Mouse (Mus musculus) ES-Bruce4 (cell line): ENCODE measurements around the gene Ptpn9. TPM values are rescaled to one million over a fixed set of nuclear protein-coding genes. Genes with fewer than 3 reads are reported as not detected.

Experiments used
- H3K27ac ChIP-seq: 2 replicates; pipeline ENCODE4 v1.5.1; 2012; ENCODE audit warnings: low read length, inconsistent platforms; ENCODE audit not compliant: insufficient read depth
- H3K27me3 ChIP-seq: 2 replicates; pipeline ENCODE4 v1.6.1; 2012; ENCODE audit warnings: mild to moderate bottlenecking, low read length, inconsistent platforms; ENCODE audit not compliant: control insufficient read depth, poor library complexity, insufficient read depth, severe bottlenecking
- H3K36me3 ChIP-seq: 2 replicates; pipeline ENCODE4 v1.6.1; 2012; ENCODE audit warnings: inconsistent platforms, mild to moderate bottlenecking, low read length, moderate library complexity; ENCODE audit not compliant: control insufficient read depth, poor library complexity, insufficient read depth, severe bottlenecking
- H3K4me1 ChIP-seq: one replicate; pipeline ENCODE4 v1.8.1; 2011; ENCODE audit warnings: low read length; ENCODE audit not compliant: control insufficient read depth, insufficient read depth
- H3K4me3 ChIP-seq: 2 replicates; pipeline ENCODE4 v1.5.1; 2011; ENCODE audit warnings: low read depth, mild to moderate bottlenecking, low read length
- H3K9ac ChIP-seq: 2 replicates; pipeline ENCODE4 v1.6.1; 2012; ENCODE audit warnings: low read depth, mild to moderate bottlenecking, inconsistent platforms; ENCODE audit not compliant: poor library complexity, severe bottlenecking
- H3K9me3 ChIP-seq: replicated peaks from 2 replicates; pipeline ENCODE4 v1.6.1; 2012; ENCODE audit warnings: mild to moderate bottlenecking, low read length, inconsistent platforms; ENCODE audit not compliant: control insufficient read depth, poor library complexity, insufficient read depth, severe bottlenecking
- CTCF ChIP-seq: IDR thresholded peaks from one replicate; pipeline ENCODE4 v1.8.1; 2011; ENCODE audit warnings: low read depth, low read length
- EP300 ChIP-seq: IDR thresholded peaks from 2 replicates; pipeline ENCODE4 v1.6.1; 2011; ENCODE audit warnings: low read depth, low read length; ENCODE audit not compliant: insufficient read depth
- POLR2A ChIP-seq: IDR thresholded peaks from one replicate; pipeline ENCODE4 v1.8.1; 2011; ENCODE audit warnings: low read length; ENCODE audit not compliant: insufficient read depth
- polyA plus RNA-seq: library from polyadenylated mRNA; stranded (reverse); fragments of >200 nt; gene quantifications from 2 replicates; pipeline ENCODE4 v1.2.4, GENCODE M21; 2011; ENCODE audit warnings: low read depth; ENCODE audit not compliant: missing spikeins, insufficient read depth, insufficient read length

Gene Ptpn9
- polyA plus RNA-seq, 1 experiment: 13.7 TPM

DNA sequence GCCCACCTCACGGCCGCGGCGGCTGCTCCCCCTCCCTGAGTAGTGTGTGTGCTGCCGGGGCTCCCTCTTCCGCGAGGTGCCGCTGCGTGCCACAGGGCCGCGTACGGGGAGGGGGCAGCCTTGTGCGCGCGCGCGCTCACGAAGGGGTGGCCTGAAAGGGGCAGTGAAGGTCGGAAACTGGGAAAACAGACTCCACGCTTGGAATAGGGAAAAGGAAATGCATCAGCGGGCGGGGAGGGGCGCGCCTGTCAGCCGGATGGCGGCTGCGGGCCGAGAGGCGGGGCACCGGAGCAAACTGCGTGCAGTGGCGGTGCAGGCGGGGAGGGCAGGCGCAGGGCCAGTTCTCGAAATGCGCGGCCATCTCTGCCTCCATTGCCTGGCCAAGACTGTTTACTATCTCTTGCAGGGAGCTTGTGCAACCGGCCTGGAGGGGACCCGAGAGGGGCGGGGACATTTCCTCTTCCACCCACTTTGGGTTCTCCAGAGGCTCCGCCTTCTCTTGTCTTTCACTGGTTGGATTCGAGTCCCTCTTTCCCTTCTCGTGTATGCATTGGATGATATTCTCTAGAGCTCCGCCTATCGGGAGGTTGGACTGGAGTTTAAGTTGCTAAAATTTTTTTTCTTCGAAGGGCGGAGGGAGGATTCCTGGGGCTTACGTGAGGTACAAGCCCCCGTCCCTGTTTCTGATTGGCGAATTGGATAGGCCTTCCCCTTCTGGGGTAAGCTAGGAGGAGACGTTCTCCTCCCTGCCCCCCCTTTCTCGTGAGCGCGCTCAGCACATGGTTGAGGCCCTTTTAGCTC, 78.5 kb downstream of the Ptpn9 start:
- Histone ChIP-seq H3K27ac (peak overlapping the region; percentile 69), H3K4me1 (no peaks in the 10 kb centered on the region), H3K4me3 (peak overlapping the region; percentile 100), H3K36me3 (no peaks in the 10 kb centered on the region), H3K9me3 (no peaks in the 10 kb centered on the region), H3K27me3 (no peaks in the 10 kb centered on the region), H3K9ac (peak overlapping the region; percentile 97)
- TF ChIP-seq POLR2A (peak; percentile 32), EP300 (0 out of 2 replicates have a peak, but pooled peaks have one; percentile 64), CTCF (peak; percentile 6)

GRCm38 (mm10) chr9:57073790-57074094, 79.0 kb downstream of the Ptpn9 start:
- no peaks in the 10 kb centered on the region for H3K36me3 ChIP-seq
- no peaks in the 10 kb centered on the region for H3K27me3 ChIP-seq
- no peaks in the 10 kb centered on the region for H3K9me3 ChIP-seq
- H3K4me3 ChIP-seq: peak overlapping the region; percentile 78
- H3K9ac ChIP-seq: peak overlapping the region; percentile 72
- H3K4me1 ChIP-seq: no peaks in the 10 kb centered on the region
- TF ChIP-seq POLR2A: peak; percentile 10
- no peak for TF ChIP-seq EP300
- TF ChIP-seq CTCF: no peak
- H3K27ac ChIP-seq: peak overlapping the region; percentile 76

- Histone ChIP-seq H3K36me3 (no peaks in the 10 kb centered on the region), H3K9me3 (no peaks in the 10 kb centered on the region), H3K27me3 (no peaks in the 10 kb centered on the region), H3K4me1 (no peaks in the 10 kb centered on the region), H3K4me3 (peak overlapping the region; percentile 89), H3K9ac (peak overlapping the region; percentile 72), H3K27ac (peak overlapping the region; percentile 76)
- no peak for TF ChIP-seq POLR2A
- peak; percentile 2 for TF ChIP-seq CTCF
Measured at GRCm38 (mm10) chr9:57074171-57074821, 79.6 kb downstream of the Ptpn9 start.

DNA sequence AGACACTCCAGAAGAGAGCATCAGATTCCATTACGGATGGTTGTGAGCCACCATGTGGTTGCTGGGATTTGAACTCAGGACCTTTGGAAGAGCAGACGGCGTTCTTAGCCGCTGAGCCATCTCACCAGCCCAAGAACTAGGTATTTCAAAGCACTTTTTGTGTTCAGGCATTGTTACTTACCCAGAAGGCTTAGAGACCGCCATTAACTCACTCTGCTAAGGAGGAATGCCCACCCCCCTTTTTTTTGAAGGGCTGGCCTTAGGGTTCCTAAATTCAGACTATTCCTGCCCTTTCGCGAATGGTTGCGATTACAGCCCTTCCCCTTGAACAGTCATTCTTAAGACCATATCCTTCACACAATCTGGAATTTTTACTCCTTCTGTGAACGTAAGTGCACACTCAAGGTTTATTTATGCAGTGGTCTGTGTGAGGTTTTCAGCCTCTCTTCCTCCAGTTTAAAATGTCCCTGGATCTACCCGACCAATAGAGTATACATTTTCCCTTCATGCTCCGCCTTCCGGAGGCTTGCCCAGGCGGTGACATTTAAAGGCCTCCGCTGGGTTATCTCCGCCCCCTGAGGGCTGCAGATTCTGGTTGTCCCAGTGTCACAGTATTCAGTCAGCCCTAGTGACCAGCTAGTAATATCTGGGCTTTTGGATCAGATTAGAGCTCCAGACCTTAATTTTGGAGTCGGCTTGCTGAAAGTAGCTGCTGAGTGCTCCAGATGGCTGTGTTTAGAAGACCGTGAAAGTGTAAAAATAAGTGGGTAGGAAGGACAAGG, 80.3 kb downstream of the Ptpn9 start:
- TF ChIP-seq CTCF (no peak), EP300 (no peak), POLR2A (no peak)
- H3K9ac ChIP-seq: peak overlapping the region; percentile 72
- no peaks in the 10 kb centered on the region for H3K9me3 ChIP-seq
- peak overlapping the region; percentile 94 for H3K27ac ChIP-seq
- no peaks in the 10 kb centered on the region for H3K36me3 ChIP-seq
- H3K4me3 ChIP-seq: peak overlapping the region; percentile 89
- no peaks in the 10 kb centered on the region for H3K4me1 ChIP-seq
- H3K27me3 ChIP-seq: no peaks in the 10 kb centered on the region

DNA sequence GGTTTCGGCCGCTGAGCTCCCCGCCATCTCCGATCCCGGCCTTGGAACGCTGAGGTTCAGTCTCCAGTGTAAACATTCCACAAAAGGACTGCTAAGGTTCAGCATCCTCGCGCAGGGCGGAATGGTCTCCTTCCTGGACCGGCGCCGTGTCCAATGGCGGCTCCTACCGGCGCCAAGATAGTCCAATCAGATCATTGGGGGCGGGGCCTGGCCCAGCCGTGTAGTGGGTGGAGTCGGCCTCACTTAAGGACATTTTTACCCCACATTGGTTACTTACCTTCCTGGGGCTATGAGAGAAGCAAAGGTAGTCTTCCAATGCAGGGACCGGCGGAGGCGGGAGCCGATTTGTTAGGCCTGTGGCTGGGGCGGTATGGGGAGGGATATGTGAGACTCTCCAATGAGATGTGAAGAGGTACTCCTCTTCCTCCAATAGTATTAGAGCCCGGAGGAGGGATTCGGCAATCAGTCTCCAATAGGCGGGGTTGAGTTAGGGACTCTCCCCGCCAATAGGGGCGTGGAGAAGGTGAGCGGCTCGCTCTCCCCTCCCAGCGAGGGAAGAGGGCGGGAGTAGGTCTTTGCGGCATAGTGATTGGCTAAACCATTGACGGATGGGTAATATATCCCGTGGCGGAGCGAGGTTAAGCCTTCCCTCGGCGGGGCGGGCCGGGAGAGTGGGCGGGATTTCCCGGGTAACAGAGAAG, 81.1 kb downstream of the Ptpn9 start:
- Histone ChIP-seq H3K36me3 (no peaks in the 10 kb centered on the region), H3K4me3 (peak overlapping the region; percentile 89), H3K9ac (peak overlapping the region; percentile 86), H3K9me3 (no peaks in the 10 kb centered on the region), H3K4me1 (no peaks in the 10 kb centered on the region), H3K27ac (peak overlapping the region; percentile 94), H3K27me3 (no peaks in the 10 kb centered on the region)
- no peak for TF ChIP-seq EP300
